Mouse (Mus musculus) forebrain, embryonic 15.5 days (tissue): ENCODE results near the gene Dmac1. TPM values are rescaled to one million over a fixed set of nuclear protein-coding genes. Genes with fewer than 3 reads are reported as not detected.

ENCODE experiments used
- ATAC-seq: fragments of 200-750 bp; cut with Nextera tagmentation; replicated peaks from 2 replicates; pipeline ENCODE4 v1.8.0; 2017; ENCODE audit warnings: mild to moderate bottlenecking, moderate TSS enrichment, moderate library complexity
- H3K27ac ChIP-seq: fragments of 300-500 bp; sonication (generic); replicated peaks from 2 replicates; pipeline ENCODE4 v1.5.1; 2015; ENCODE audit warnings: mild to moderate bottlenecking, inconsistent platforms
- H3K27me3 ChIP-seq: fragments of 300-500 bp; sonication (generic); 2 replicates; pipeline ENCODE4 v1.6.1; 2015; ENCODE audit warnings: inconsistent platforms
- H3K36me3 ChIP-seq: fragments of 300-500 bp; sonication (generic); 2 replicates; pipeline ENCODE4 v1.6.1; 2015; ENCODE audit warnings: mild to moderate bottlenecking, inconsistent platforms
- H3K4me1 ChIP-seq: fragments of 300-500 bp; sonication (generic); 2 replicates; pipeline ENCODE4 v1.6.1; 2015; ENCODE audit warnings: inconsistent platforms
- H3K4me2 ChIP-seq: fragments of 300-500 bp; sonication (generic); replicated peaks from 2 replicates; pipeline ENCODE4 v1.6.1; 2015; ENCODE audit warnings: mild to moderate bottlenecking, inconsistent platforms
- H3K4me3 ChIP-seq: fragments of 300-500 bp; sonication (generic); 2 replicates; pipeline ENCODE4 v1.5.1; 2015; ENCODE audit warnings: mild to moderate bottlenecking, inconsistent platforms
- H3K9ac ChIP-seq: fragments of 300-500 bp; sonication (generic); replicated peaks from 2 replicates; pipeline ENCODE4 v1.6.1; 2015; ENCODE audit warnings: mild to moderate bottlenecking, inconsistent platforms
- H3K9me3 ChIP-seq: fragments of 300-500 bp; sonication (generic); 2 replicates; pipeline ENCODE4 v1.6.1; 2016; ENCODE audit warnings: inconsistent platforms
- WGBS: fragments of 180-500 bp; shearing (Covaris S2); methylation state at CpG from one replicate; pipeline ENCODE4 v1.1.7; 2015; ENCODE audit warnings: mixed read lengths; 5-methylcytosine and 5-hydroxymethylcytosine counted together
- polyA plus RNA-seq: library from polyadenylated mRNA; unstranded; fragments of >200 nt; fragmentation: Nextera tagmentation; extraction: Ambion mirVana; gene quantifications from 2 replicates; pipeline ENCODE4 v1.2.1, GENCODE M21; 2015

Gene Dmac1
- polyA plus RNA-seq = 105 and 106 TPM in 2 replicates

- peaks cover 12% of the 10 kb centered on the region for H3K36me3 ChIP-seq
- no peaks in the 10 kb centered on the region for H3K27me3 ChIP-seq
- 19% methylated on average over 23 of the region's 23 CpGs for WGBS
- 0 out of 2 replicates have a peak, but pooled peaks cover 7% of the 10 kb centered on the region for H3K4me1 ChIP-seq
- peak within 1 kb of the TSS; percentile 63 for H3K4me3 ChIP-seq
- ATAC-seq = peak; percentile 97
- H3K9me3 ChIP-seq = no peaks in the 10 kb centered on the region
- peak within 1 kb of the TSS; percentile 55 for H3K4me2 ChIP-seq
- H3K27ac ChIP-seq = peak within 1 kb of the TSS; percentile 53; the same call in 1 of the 2 replicates
- H3K9ac ChIP-seq = peak within 1 kb of the TSS; percentile 81
Observed at GRCm38 (mm10) chr4:75278197-75279175, at the start of gene Dmac1. Dmac1 (minus strand) TSS chr4:75278305.

GRCm38 (mm10) chr4:75315431-75315830 lies 37.3 kb upstream of the Dmac1 start:
- no peak for ATAC-seq
- H3K27ac ChIP-seq = no peak overlapping the region
- no peaks in the 10 kb centered on the region for H3K36me3 ChIP-seq
- no peaks in the 10 kb centered on the region for H3K27me3 ChIP-seq
- WGBS = 75% methylated on average over 1 of the region's 1 CpGs
- no peak overlapping the region for H3K9ac ChIP-seq
- no peak overlapping the region for H3K4me3 ChIP-seq
- no peaks in the 10 kb centered on the region for H3K9me3 ChIP-seq
- no peak overlapping the region for H3K4me2 ChIP-seq
- no peaks in the 10 kb centered on the region for H3K4me1 ChIP-seq

- H3K27ac ChIP-seq = no peak overlapping the region
- 74% methylated on average over 1 of the region's 1 CpGs for WGBS
- no peaks in the 10 kb centered on the region for H3K36me3 ChIP-seq
- no peak overlapping the region for H3K4me3 ChIP-seq
- no peak overlapping the region for H3K4me2 ChIP-seq
- no peaks in the 10 kb centered on the region for H3K9me3 ChIP-seq
- H3K27me3 ChIP-seq = no peaks in the 10 kb centered on the region
- H3K4me1 ChIP-seq = no peaks in the 10 kb centered on the region
- ATAC-seq = no peak
- H3K9ac ChIP-seq = no peak overlapping the region
Observed at GRCm38 (mm10) chr4:75315007-75315406, 36.9 kb upstream of the Dmac1 start.

GRCm38 (mm10) chr4:75311918-75312317 lies 33.8 kb upstream of the Dmac1 start:
- no peak overlapping the region for H3K4me3 ChIP-seq
- no peaks in the 10 kb centered on the region for H3K27me3 ChIP-seq
- no peak overlapping the region for H3K27ac ChIP-seq
- 93% methylated on average over 2 of the region's 2 CpGs for WGBS
- no peaks in the 10 kb centered on the region for H3K4me1 ChIP-seq
- ATAC-seq = no peak
- no peaks in the 10 kb centered on the region for H3K9me3 ChIP-seq
- no peaks in the 10 kb centered on the region for H3K36me3 ChIP-seq
- H3K9ac ChIP-seq = no peak overlapping the region
- no peak overlapping the region for H3K4me2 ChIP-seq

- Histone ChIP-seq H3K4me2 (no peak overlapping the region), H3K36me3 (no peaks in the 10 kb centered on the region), H3K9ac (no peak overlapping the region), H3K27me3 (no peaks in the 10 kb centered on the region), H3K9me3 (no peaks in the 10 kb centered on the region), H3K4me3 (no peak overlapping the region), H3K27ac (no peak overlapping the region), H3K4me1 (no peaks in the 10 kb centered on the region)
- no peak for ATAC-seq
- 77% methylated on average over 2 of the region's 2 CpGs for WGBS
Observed at GRCm38 (mm10) chr4:75311305-75311704, 33.2 kb upstream of the Dmac1 start.

GRCm38 (mm10) chr4:75300205-75300972 lies 22.3 kb upstream of the Dmac1 start:
- Histone ChIP-seq H3K4me1 (no peaks in the 10 kb centered on the region), H3K27ac (no peak overlapping the region), H3K27me3 (no peaks in the 10 kb centered on the region), H3K36me3 (no peaks in the 10 kb centered on the region), H3K4me2 (no peak overlapping the region), H3K4me3 (no peak overlapping the region), H3K9ac (no peak overlapping the region), H3K9me3 (no peaks in the 10 kb centered on the region)
- ATAC-seq = no peak
- 61% methylated on average over 1 of the region's 1 CpGs for WGBS

GRCm38 (mm10) chr4:75292315-75292714 lies 14.2 kb upstream of the Dmac1 start:
- Histone ChIP-seq H3K4me2 (no peak overlapping the region), H3K36me3 (no peaks in the 10 kb centered on the region), H3K27me3 (no peaks in the 10 kb centered on the region), H3K9ac (no peak overlapping the region), H3K4me3 (no peak overlapping the region), H3K4me1 (no peaks in the 10 kb centered on the region), H3K9me3 (no peaks in the 10 kb centered on the region), H3K27ac (no peak overlapping the region)
- 74% methylated on average over 4 of the region's 4 CpGs for WGBS
- ATAC-seq = no peak

- 90% methylated on average over 4 of the region's 4 CpGs for WGBS
- Histone ChIP-seq H3K4me1 (no peaks in the 10 kb centered on the region), H3K4me3 (no peak overlapping the region), H3K9ac (no peak overlapping the region), H3K36me3 (no peaks in the 10 kb centered on the region), H3K9me3 (no peaks in the 10 kb centered on the region), H3K4me2 (no peak overlapping the region), H3K27me3 (no peaks in the 10 kb centered on the region), H3K27ac (no peak overlapping the region)
- ATAC-seq = no peak
Observed at GRCm38 (mm10) chr4:75291142-75291541, 13.0 kb upstream of the Dmac1 start.

- ATAC-seq = peak; percentile 93
- H3K27me3 ChIP-seq = no peaks in the 10 kb centered on the region
- H3K4me2 ChIP-seq = peak overlapping the region; percentile 55
- 0 out of 2 replicates have a peak, but pooled peaks cover 7% of the 10 kb centered on the region for H3K4me1 ChIP-seq
- H3K27ac ChIP-seq = peak overlapping the region; percentile 53; the same call in 1 of the 2 replicates
- H3K9me3 ChIP-seq = no peaks in the 10 kb centered on the region
- H3K9ac ChIP-seq = peak overlapping the region; percentile 81
- peak overlapping the region; percentile 63 for H3K4me3 ChIP-seq
- WGBS = 7% methylated on average over 30 of the region's 30 CpGs
- H3K36me3 ChIP-seq = peaks cover 19% of the 10 kb centered on the region
Observed at GRCm38 (mm10) chr4:75277467-75278196, 473 bp downstream of the Dmac1 start.

GRCm38 (mm10) chr4:75275737-75276136 lies 2.4 kb downstream of the Dmac1 start:
- Histone ChIP-seq H3K36me3 (peaks cover 24% of the 10 kb centered on the region), H3K9ac (no peak overlapping the region), H3K27ac (no peak overlapping the region), H3K4me2 (no peak overlapping the region), H3K4me3 (no peak overlapping the region), H3K27me3 (no peaks in the 10 kb centered on the region), H3K9me3 (no peaks in the 10 kb centered on the region), H3K4me1 (0 out of 2 replicates have a peak, but pooled peaks cover 7% of the 10 kb centered on the region)
- 82% methylated on average over 2 of the region's 2 CpGs for WGBS
- no peak for ATAC-seq

- peaks cover 2% of the 10 kb centered on the region; the same call in 1 of the 2 replicates for H3K4me1 ChIP-seq
- H3K27me3 ChIP-seq = no peaks in the 10 kb centered on the region
- H3K4me2 ChIP-seq = no peak overlapping the region
- no peak overlapping the region for H3K4me3 ChIP-seq
- ATAC-seq = no peak
- WGBS = 81% methylated on average over 2 of the region's 2 CpGs
- H3K9me3 ChIP-seq = no peaks in the 10 kb centered on the region
- no peak overlapping the region for H3K27ac ChIP-seq
- peaks cover 6% of the 10 kb centered on the region for H3K36me3 ChIP-seq
- no peak overlapping the region for H3K9ac ChIP-seq
Observed at GRCm38 (mm10) chr4:75267866-75268265, 10.2 kb downstream of the Dmac1 start.
